Mouse (Mus musculus) midbrain, embryonic 10.5 days (tissue): ENCODE measurements around the gene Tmem270. TPM values are rescaled to one million over a fixed set of nuclear protein-coding genes. Genes with fewer than 3 reads are reported as not detected.

Experiments
- DNase-seq: peaks from one replicate; pipeline ENCODE4 v3.0.0-alpha.2; 2017; ENCODE audit warnings: low spot score
- H3K27ac ChIP-seq: fragments of 300-500 bp; sonication (generic); replicated peaks from 2 replicates; pipeline ENCODE4 v1.5.1; 2016; ENCODE audit warnings: mild to moderate bottlenecking
- H3K27me3 ChIP-seq: fragments of 300-500 bp; sonication (generic); 2 replicates; pipeline ENCODE4 v1.6.1; 2016; ENCODE audit warnings: low read depth, mild to moderate bottlenecking; ENCODE audit not compliant: poor library complexity, severe bottlenecking
- H3K36me3 ChIP-seq: fragments of 300-500 bp; sonication (generic); 2 replicates; pipeline ENCODE4 v1.6.1; 2016; ENCODE audit warnings: mild to moderate bottlenecking, moderate library complexity
- H3K4me1 ChIP-seq: fragments of 300-500 bp; sonication (generic); 2 replicates; pipeline ENCODE4 v1.6.1; 2016
- H3K4me3 ChIP-seq: fragments of 300-500 bp; sonication (generic); 2 replicates; pipeline ENCODE4 v1.5.1; 2016; ENCODE audit warnings: mild to moderate bottlenecking, moderate library complexity
- H3K9me3 ChIP-seq: fragments of 300-500 bp; sonication (generic); replicated peaks from 2 replicates; pipeline ENCODE4 v1.6.1; 2016; ENCODE audit warnings: mild to moderate bottlenecking
- WGBS: fragments of 180-500 bp; shearing (Covaris S2); methylation state at CpG from one replicate; pipeline ENCODE4 v1.1.7; 2016; 5-methylcytosine and 5-hydroxymethylcytosine counted together
- polyA plus RNA-seq: library from polyadenylated mRNA; unstranded; fragments of >200 nt; fragmentation: Nextera tagmentation; extraction: Ambion mirVana; gene quantifications from 2 replicates; pipeline ENCODE4 v1.2.1, GENCODE M21; 2016

The Tmem270 gene
- not detected in 2 replicates for polyA plus RNA-seq

DNA sequence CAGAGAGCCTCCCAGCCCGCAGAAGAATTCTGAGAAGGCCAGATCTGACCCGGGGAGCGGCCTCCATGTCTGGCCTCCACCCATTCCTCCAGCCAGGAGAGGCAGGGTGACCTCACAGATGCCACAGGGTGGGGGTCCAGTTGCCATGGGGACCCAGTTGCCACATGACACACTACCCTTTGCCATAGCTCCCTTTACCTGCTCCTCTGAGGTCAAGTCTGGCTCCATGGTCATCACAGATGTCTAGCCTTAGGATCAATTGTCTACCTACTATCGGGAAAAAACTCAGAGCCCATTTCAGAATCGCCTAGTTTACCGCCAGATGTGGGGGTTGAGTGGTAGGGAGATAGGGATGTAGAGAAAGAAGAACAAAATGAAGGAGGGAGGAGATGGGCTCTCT lies at the start of gene Tmem270:
Gene Tmem270 (minus strand): TSS at position 101 of the 400 bp plus-strand sequence.
- no peak within 1 kb of the TSS for H3K4me3 ChIP-seq
- H3K27ac ChIP-seq, result peak within 1 kb of the TSS; percentile 2; the same call in 1 of the 2 replicates
- no peaks in the 10 kb centered on the region for H3K27me3 ChIP-seq
- WGBS, result 73% methylated on average over 6 of the region's 6 CpGs
- no peak for DNase-seq
- no peaks in the 10 kb centered on the region for H3K9me3 ChIP-seq
- peaks cover 11% of the 10 kb centered on the region for H3K4me1 ChIP-seq
- H3K36me3 ChIP-seq, result no peaks in the 10 kb centered on the region

DNA sequence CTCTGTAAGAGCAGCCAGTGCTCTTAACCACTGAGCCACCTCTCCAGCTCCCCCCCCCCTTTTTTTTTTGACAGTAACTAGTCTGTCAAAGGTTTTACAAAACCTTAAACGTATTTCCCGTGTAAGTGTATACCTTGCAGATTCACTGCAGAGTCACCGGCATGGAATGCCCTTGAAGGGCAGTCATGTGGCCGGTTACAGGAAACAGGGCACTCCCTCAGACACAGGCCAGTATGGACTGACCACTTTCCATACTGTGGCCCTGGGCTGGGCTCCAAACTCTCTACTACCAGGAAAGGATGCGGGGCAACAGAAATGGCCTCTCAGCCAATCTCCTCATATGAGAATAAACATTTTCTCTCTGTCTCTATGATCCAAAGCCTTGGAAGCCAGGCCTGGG lies 49.0 kb upstream of the Tmem270 start:
- Histone ChIP-seq H3K27me3 (no peaks in the 10 kb centered on the region), H3K36me3 (no peaks in the 10 kb centered on the region), H3K4me3 (no peak overlapping the region), H3K9me3 (no peaks in the 10 kb centered on the region), H3K4me1 (peaks cover 11% of the 10 kb centered on the region), H3K27ac (no peak overlapping the region)
- no peak for DNase-seq
- WGBS, result 84% methylated on average over 5 of the region's 5 CpGs

DNA sequence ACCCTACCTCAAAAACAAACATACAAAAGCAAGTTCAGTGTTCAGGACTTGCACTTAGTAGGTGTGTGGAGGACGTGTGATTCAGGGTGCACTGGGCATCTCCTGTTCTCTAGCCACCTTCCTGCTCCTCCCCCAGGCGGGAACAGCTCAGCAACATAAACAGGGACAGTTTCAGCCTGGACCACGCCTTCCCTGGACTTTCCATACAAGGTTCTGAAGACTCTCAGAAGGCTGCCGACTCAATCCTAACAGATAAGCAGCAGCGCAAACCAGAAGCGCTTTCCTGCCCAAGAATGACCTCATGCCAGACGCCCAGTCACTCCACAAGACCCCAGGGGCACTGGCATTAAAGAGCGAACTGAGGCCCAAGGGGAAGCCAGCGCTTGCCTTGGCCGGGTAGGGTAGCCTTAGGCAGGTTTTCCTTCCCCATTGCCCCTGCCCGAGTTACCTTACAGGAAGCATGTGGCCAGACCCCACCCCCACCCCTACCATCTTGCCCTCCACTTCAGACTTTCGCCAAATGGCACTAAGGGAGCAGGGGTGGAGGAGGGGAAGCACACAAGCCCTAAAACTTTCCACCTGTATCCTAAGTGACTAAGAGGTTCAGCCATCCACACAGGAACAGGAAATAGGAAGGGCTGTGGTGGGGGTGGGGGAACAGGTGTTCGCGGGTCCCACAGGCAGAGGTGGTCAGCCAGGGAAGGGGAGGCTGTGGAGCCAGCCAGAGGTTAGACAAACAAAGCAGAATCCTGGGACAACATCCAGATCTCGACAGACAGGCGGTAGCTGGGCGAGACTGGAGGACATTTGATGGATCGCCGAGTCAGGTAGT lies 44.7 kb upstream of the Tmem270 start:
- H3K27me3 ChIP-seq, result peaks cover 21% of the 10 kb centered on the region
- H3K4me3 ChIP-seq, result no peak overlapping the region
- WGBS, result 53% methylated on average over 19 of the region's 19 CpGs
- no peak overlapping the region for H3K27ac ChIP-seq
- no peaks in the 10 kb centered on the region for H3K9me3 ChIP-seq
- no peaks in the 10 kb centered on the region for H3K36me3 ChIP-seq
- H3K4me1 ChIP-seq, result peaks cover 12% of the 10 kb centered on the region
- DNase-seq, result no peak

DNA sequence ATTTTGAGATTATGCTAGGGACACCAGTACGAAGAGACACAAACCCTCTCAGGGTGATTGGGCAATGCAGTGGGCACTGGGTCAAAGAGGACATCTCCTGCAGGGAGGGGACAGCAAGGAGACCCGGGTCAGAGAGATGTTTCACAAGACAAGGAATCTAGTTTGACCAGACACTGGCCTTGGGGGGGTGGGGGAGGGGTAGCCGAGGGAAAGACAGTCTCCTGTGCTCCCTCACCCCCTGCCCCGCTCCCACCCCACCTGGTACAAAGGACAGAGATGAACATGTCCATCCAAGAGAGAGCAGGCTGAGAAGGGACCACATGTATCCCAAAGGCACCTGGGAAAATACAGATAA lies 41.5 kb upstream of the Tmem270 start:
- Histone ChIP-seq H3K4me1 (peaks cover 18% of the 10 kb centered on the region), H3K27ac (no peak overlapping the region)

GRCm38 (mm10) chr5:134947420-134948084 lies 41.0 kb upstream of the Tmem270 start:
- Histone ChIP-seq H3K4me1 (peaks cover 18% of the 10 kb centered on the region), H3K9me3 (no peaks in the 10 kb centered on the region), H3K27me3 (peaks cover 49% of the 10 kb centered on the region), H3K27ac (no peak overlapping the region), H3K36me3 (no peaks in the 10 kb centered on the region), H3K4me3 (no peak overlapping the region)
- DNase-seq, result no peak
- WGBS, result 62% methylated on average over 5 of the region's 5 CpGs

More for the DNA sequence above, 41.5 kb upstream of the Tmem270 start:
- H3K9me3 ChIP-seq, result no peaks in the 10 kb centered on the region
- peaks cover 49% of the 10 kb centered on the region for H3K27me3 ChIP-seq
- H3K4me3 ChIP-seq, result no peak overlapping the region
- WGBS, result 71% methylated on average over 4 of the region's 4 CpGs
- H3K36me3 ChIP-seq, result no peaks in the 10 kb centered on the region
- DNase-seq, result no peak

DNA sequence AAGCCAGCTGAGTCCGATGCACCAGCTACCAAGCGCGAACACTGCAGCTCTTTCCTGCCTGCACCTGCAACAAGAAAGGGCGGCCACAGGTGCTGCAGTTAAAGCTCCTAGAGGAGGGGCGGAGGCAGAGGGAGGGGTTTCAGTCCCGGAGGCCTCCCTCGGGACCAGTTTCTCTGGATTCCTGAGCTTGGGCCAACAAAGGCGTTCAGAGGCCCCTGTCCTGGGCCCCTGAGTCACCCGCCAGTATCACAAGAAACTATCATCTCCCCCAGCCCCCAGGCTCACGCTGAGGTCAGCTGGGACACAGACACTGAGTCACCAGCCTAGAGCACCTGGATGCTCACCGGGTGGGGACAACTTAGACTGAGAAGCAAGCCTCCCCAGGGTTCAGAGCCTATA lies 40.3 kb upstream of the Tmem270 start, which contains the start of gene Cldn4:
Gene Cldn4 (minus strand): TSS at position 78 of the 399 bp plus-strand sequence.
- Histone ChIP-seq H3K4me1 (peaks cover 18% of the 10 kb centered on the region), H3K9me3 (no peaks in the 10 kb centered on the region), H3K36me3 (no peaks in the 10 kb centered on the region), H3K4me3 (peak within 1 kb of the TSS; percentile 30), H3K27me3 (peaks cover 49% of the 10 kb centered on the region), H3K27ac (no peak within 1 kb of the TSS; the same call in 1 of the 2 replicates)
- DNase-seq, result no peak
- WGBS, result 5% methylated on average over 11 of the region's 11 CpGs

- Histone ChIP-seq H3K9me3 (no peaks in the 10 kb centered on the region), H3K36me3 (no peaks in the 10 kb centered on the region), H3K4me1 (peaks cover 15% of the 10 kb centered on the region), H3K4me3 (peak overlapping the region; percentile 30), H3K27me3 (peaks cover 49% of the 10 kb centered on the region), H3K27ac (no peak overlapping the region; the same call in 1 of the 2 replicates)
- peak; percentile 32 for DNase-seq
- 16% methylated on average over 43 of the region's 43 CpGs for WGBS
These were observed 39.7 kb upstream of the Tmem270 start for GRCm38 (mm10) chr5:134946063-134946856.

DNA sequence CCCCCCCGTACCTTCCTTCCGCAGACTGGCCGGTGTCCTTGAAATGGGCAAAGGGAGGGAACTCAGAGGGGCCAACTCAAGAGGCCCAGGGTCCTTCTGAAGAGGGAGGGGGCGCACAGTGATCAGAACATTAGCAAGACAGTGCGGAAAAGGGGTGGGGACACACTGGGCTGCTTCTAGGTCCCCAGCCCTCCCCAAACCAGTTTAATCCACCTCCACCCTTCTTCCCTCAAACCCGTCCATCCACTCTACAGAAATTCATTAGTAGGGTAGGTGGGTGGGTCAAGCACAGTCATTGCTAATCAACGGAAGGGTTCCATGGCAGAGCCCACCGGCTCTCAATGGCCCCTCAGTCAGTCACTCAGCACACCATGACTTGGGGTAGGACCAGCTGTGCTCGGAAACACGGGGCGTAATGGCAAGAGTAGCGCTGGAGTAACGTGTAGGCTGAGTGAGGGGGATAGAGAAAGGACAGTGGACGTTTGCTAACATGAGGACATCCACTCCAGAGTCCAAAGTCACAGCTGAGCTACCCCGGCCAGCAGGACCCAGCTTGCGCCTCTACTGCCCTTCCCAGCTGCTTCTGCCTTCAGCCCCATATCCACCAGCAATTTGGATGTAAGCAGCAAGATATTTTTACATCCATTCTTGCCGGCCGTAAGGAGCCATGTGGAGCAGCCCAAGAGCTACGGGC lies 38.9 kb upstream of the Tmem270 start:
- H3K27me3 ChIP-seq, result peaks cover 49% of the 10 kb centered on the region
- no peak for DNase-seq
- H3K27ac ChIP-seq, result no peak overlapping the region
- H3K9me3 ChIP-seq, result no peaks in the 10 kb centered on the region
- H3K4me3 ChIP-seq, result peak overlapping the region; percentile 30; the same call in 1 of the 2 replicates
- 45% methylated on average over 19 of the region's 19 CpGs for WGBS
- peaks cover 15% of the 10 kb centered on the region for H3K4me1 ChIP-seq
- H3K36me3 ChIP-seq, result no peaks in the 10 kb centered on the region

DNA sequence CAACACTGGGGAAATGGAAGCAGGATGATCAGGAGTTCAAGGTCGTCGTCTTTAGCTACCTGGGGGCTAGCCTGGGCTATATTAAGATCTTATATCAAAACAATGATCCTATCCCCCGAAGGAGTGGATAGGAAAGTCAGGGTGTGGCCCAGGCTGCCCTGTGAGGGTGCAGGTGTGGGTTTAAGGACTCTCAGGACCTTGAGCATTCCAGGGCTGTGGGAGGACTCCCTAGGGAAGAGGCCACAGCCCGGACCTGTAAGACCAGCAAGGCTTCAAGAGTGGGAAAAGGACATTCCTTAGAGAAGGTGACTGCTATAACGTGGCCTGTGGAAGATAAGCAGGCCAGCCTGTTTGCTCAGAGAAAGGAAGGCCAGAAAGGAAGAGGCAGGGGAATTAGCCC lies 37.6 kb upstream of the Tmem270 start:
- 80% methylated on average over 5 of the region's 5 CpGs for WGBS
- no peaks in the 10 kb centered on the region for H3K9me3 ChIP-seq
- H3K36me3 ChIP-seq, result no peaks in the 10 kb centered on the region
- H3K4me1 ChIP-seq, result peaks cover 15% of the 10 kb centered on the region
- peaks cover 49% of the 10 kb centered on the region for H3K27me3 ChIP-seq
- H3K27ac ChIP-seq, result no peak overlapping the region
- H3K4me3 ChIP-seq, result no peak overlapping the region
- DNase-seq, result no peak

- peaks cover 15% of the 10 kb centered on the region for H3K4me1 ChIP-seq
- DNase-seq, result no peak
- no peak overlapping the region for H3K4me3 ChIP-seq
- H3K27me3 ChIP-seq, result peaks cover 42% of the 10 kb centered on the region
- 85% methylated on average over 2 of the region's 2 CpGs for WGBS
- no peak overlapping the region for H3K27ac ChIP-seq
- no peaks in the 10 kb centered on the region for H3K9me3 ChIP-seq
- H3K36me3 ChIP-seq, result no peaks in the 10 kb centered on the region
These were observed 36.2 kb upstream of the Tmem270 start for GRCm38 (mm10) chr5:134942740-134943139.

DNA sequence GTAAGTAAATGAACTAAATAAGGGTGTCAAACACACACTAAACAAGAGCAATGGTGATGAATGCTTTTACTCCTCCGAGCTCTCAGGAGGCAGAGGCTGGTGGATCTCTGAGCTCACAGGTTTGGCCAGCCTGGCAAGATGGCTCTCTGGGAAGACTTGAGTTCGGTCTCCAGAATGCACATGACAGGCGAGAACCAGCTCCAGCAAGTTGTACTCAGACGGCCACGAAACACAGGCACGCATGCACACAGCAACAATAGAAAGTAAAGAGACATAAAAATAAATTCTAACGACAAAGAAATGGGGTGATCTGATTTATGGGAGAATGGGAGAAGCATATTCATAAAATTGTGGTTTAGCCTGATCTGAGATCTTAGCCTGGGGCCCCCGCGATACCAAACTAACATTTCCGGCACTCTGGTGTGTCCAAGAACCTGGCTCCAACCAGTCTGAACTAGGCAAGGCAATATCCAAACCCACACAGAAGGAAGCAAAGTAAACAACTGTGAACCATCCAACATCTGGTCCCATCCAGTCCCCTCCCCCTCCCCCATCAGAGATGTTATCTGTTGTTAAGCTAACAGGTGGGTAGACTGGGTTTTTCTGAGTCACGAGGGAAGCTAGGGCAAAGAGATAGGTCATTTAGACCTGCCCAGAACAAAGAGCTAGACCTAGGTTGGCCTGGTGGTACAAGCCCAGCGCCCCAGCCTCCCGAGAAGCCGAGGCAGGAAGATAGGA lies 35.1 kb upstream of the Tmem270 start:
- Histone ChIP-seq H3K4me3 (no peak overlapping the region), H3K36me3 (no peaks in the 10 kb centered on the region), H3K27ac (no peak overlapping the region), H3K27me3 (peaks cover 31% of the 10 kb centered on the region), H3K9me3 (no peaks in the 10 kb centered on the region), H3K4me1 (peaks cover 10% of the 10 kb centered on the region)
- WGBS, result 84% methylated on average over 14 of the region's 14 CpGs
- DNase-seq, result no peak
